Mouse (Mus musculus): ENCODE measurements around the gene Trim66. TPM values are rescaled to one million over a fixed set of nuclear protein-coding genes. Genes with fewer than 3 reads are reported as not detected.

The Trim66 gene
- polyA plus RNA-seq, 1 experiment from 2014 or later: 0.05 TPM

DNA sequence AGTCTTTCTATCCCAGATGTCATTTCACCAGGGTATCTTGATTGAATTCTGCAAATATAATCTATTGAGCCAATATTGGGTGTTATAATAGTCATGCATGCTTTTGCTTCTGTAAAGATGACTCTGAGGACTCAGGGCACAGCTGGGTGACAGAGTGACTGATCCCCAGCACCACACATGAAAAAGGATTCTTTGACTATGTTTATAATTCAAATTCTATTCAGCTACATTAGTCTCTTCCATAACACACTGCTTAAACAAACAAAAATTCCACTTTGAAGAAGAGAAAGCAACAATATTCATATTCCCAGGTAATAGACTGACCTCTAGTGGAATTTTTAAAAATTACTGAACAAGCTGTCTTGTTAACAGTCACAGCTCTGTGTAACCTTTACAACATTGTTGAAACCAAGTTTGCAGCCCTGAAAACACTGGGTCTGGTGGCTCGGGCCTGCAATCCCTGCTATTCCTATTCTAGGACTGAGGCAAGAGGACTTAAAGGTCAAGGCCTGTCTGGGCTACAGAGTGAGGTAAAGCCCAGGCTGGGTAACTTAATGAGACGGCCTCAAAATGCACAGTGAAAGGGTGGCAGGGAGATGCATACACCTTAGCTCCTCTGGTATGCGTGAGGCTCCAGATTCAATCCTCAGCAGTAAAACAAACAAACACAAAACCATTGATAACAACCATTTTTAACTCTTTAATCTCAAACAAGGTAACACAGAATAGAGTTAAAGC is 83.3 kb downstream of the Trim66 start:
- no peaks in the 10 kb centered on the region for H3K27me3 ChIP-seq (replicated peaks; ENCODE audit: control insufficient read depth, insufficient read depth, low read length)
- no peak overlapping the region for H3K4me3 ChIP-seq (ENCODE audit: low read depth, low read length)
- H3K9me3 ChIP-seq (ENCODE audit: control insufficient read depth): no peaks in the 10 kb centered on the region
- H3K27ac ChIP-seq (ENCODE audit: low read depth, low read length): no peak overlapping the region
- no peak for ATAC-seq
- H3K4me1 ChIP-seq (replicated peaks; ENCODE audit: control insufficient read depth, insufficient read depth, low read length): no peaks in the 10 kb centered on the region
- no peak overlapping the region for H3K9ac ChIP-seq (ENCODE audit: low read depth, low read length)
- TF ChIP-seq CTCF (IDR thresholded peaks at IDR 0.05; ENCODE audit: low read depth): peak; percentile 73
- no peaks in the 10 kb centered on the region for H3K36me3 ChIP-seq (ENCODE audit: control insufficient read depth, insufficient read depth)
- H3K4me2 ChIP-seq (replicated peaks; ENCODE audit: low read depth): no peak overlapping the region
- 42% methylated on average over 3 of the region's 3 CpGs for WGBS

DNA sequence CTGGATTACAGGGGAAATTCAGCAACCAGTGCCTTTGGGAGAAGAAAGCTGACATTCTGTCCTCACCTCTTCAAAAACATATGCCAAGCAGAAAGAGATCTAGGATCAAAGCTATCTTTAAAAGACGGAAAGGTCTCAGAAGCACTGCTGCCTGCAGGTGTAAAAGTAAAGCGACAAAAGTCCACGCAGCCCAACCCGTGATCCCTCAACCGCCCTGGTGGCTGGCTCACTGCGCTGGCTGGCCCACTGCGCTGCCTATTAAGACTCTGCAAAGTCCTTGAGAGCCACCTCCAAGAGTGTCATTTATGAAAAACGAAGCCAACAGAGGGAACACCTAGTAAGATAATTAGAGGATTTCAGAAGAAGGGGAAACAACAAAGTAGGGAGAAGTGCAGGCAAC is 85.1 kb downstream of the Trim66 start:
- Histone ChIP-seq H3K4me2 (replicated peaks; ENCODE audit: low read depth) (no peak overlapping the region), H3K9me3 (ENCODE audit: control insufficient read depth) (no peaks in the 10 kb centered on the region), H3K27ac (ENCODE audit: low read depth, low read length) (no peak overlapping the region), H3K4me1 (replicated peaks; ENCODE audit: control insufficient read depth, insufficient read depth, low read length) (no peaks in the 10 kb centered on the region), H3K9ac (ENCODE audit: low read depth, low read length) (no peak overlapping the region), H3K36me3 (ENCODE audit: control insufficient read depth, insufficient read depth) (no peaks in the 10 kb centered on the region), H3K4me3 (ENCODE audit: low read depth, low read length) (no peak overlapping the region), H3K27me3 (replicated peaks; ENCODE audit: control insufficient read depth, insufficient read depth, low read length) (no peaks in the 10 kb centered on the region)
- no peak for TF ChIP-seq CTCF (IDR thresholded peaks at IDR 0.05; ENCODE audit: low read depth)
- 66% methylated on average over 8 of the region's 8 CpGs for WGBS
- ATAC-seq: no peak

DNA sequence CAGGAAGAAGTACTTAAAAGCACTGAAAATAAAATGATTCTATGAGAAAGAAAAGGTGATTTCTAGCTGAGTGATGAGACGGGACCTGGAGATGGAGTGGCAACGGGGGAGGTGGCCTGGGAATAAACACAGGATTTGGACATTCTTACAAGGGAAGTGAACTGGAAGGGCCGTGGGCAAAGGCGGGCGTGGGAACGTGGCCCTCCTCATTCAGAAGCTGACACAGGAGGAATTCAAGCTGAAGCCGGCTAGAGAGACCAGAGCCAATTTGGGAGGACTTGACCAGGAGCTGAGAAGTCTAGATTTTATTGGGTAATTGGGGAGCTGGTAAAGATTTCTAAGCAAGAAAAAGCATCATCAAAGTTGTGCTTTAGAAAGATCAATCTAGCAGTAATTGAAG is 102.4 kb downstream of the Trim66 start:
- no peaks in the 10 kb centered on the region for H3K27me3 ChIP-seq (replicated peaks; ENCODE audit: control insufficient read depth, insufficient read depth, low read length)
- no peak for ATAC-seq
- no peaks in the 10 kb centered on the region for H3K36me3 ChIP-seq (ENCODE audit: control insufficient read depth, insufficient read depth)
- H3K27ac ChIP-seq (ENCODE audit: low read depth, low read length): no peak overlapping the region
- no peaks in the 10 kb centered on the region for H3K4me1 ChIP-seq (replicated peaks; ENCODE audit: control insufficient read depth, insufficient read depth, low read length)
- no peak overlapping the region for H3K4me3 ChIP-seq (ENCODE audit: low read depth, low read length)
- no peak overlapping the region for H3K9ac ChIP-seq (ENCODE audit: low read depth, low read length)
- H3K4me2 ChIP-seq (replicated peaks; ENCODE audit: low read depth): no peak overlapping the region
- WGBS: 69% methylated on average over 7 of the region's 7 CpGs
- TF ChIP-seq CTCF (IDR thresholded peaks at IDR 0.05; ENCODE audit: low read depth): no peak
- H3K9me3 ChIP-seq (ENCODE audit: control insufficient read depth): no peaks in the 10 kb centered on the region

DNA sequence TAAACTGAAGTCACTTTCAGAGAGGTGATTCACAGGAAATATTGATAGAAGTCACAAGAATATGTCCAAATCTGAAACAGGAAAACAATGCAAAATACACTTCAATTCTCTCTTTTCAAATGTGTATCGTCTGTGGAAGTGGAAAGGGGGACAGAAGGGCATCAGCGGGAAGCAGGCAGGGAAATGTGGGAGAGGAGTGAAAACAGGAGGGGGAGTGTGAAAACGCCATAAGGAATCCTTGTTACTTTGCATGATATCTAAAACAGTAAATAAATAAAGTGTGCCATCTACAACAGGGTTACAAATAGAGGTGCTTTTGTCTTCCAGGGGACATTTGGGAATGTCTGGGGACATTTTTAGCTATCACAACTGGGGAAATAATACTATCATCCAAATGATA is 108.6 kb downstream of the Trim66 start:
- Histone ChIP-seq H3K27ac (ENCODE audit: low read depth, low read length) (no peak overlapping the region), H3K36me3 (ENCODE audit: control insufficient read depth, insufficient read depth) (no peaks in the 10 kb centered on the region), H3K4me2 (replicated peaks; ENCODE audit: low read depth) (no peak overlapping the region), H3K9me3 (ENCODE audit: control insufficient read depth) (no peaks in the 10 kb centered on the region), H3K27me3 (replicated peaks; ENCODE audit: control insufficient read depth, insufficient read depth, low read length) (no peaks in the 10 kb centered on the region), H3K4me3 (ENCODE audit: low read depth, low read length) (no peak overlapping the region), H3K4me1 (replicated peaks; ENCODE audit: control insufficient read depth, insufficient read depth, low read length) (no peaks in the 10 kb centered on the region), H3K9ac (ENCODE audit: low read depth, low read length) (no peak overlapping the region)
- 59% methylated on average over 3 of the region's 3 CpGs for WGBS
- no peak for ATAC-seq
- no peak for TF ChIP-seq CTCF (IDR thresholded peaks at IDR 0.05; ENCODE audit: low read depth)

Small RNAs within 50 kb of the gene (microRNA-seq; reads per million reads assigned to microRNA genes)
- gene Gm47284: not detected

Other genes with a start within 250 kb of the Trim66 start
- gene Stk33, start 69.1 kb downstream of the Trim66 start, polyA plus RNA-seq (2015; fragmentation: Nextera tagmentation; extraction: Ambion mirVana): 0.21 and 0.46 TPM in 2 replicates
- 81.0 and 95.7 TPM in 2 replicates for gene Rpl27a, start 11.0 kb upstream of the Trim66 start, polyA plus RNA-seq (2015; fragmentation: Nextera tagmentation; extraction: Ambion mirVana)
- gene St5, start 195.5 kb upstream of the Trim66 start, polyA plus RNA-seq (2015; fragmentation: Nextera tagmentation; extraction: Ambion mirVana): 46.7 and 49.7 TPM in 2 replicates
- gene Akip1, start 195.6 kb upstream of the Trim66 start, polyA plus RNA-seq (2015; fragmentation: Nextera tagmentation; extraction: Ambion mirVana): 29.8 and 30.1 TPM in 2 replicates
- not detected in 2 replicates for gene BC051019, start 215.7 kb upstream of the Trim66 start, polyA plus RNA-seq (2015; fragmentation: Nextera tagmentation; extraction: Ambion mirVana)
- gene Ascl3, start 223.6 kb upstream of the Trim66 start, polyA plus RNA-seq (2015; fragmentation: Nextera tagmentation; extraction: Ambion mirVana): 0.52 and 0.98 TPM in 2 replicates
- 135 and 145 TPM in 2 replicates for gene Tmem9b, start 244.7 kb upstream of the Trim66 start, polyA plus RNA-seq (2015; fragmentation: Nextera tagmentation; extraction: Ambion mirVana)